Mouse (Mus musculus) neural tube, embryonic 14.5 days (tissue): ENCODE results near the gene Vav3. TPM values are rescaled to one million over a fixed set of nuclear protein-coding genes. Genes with fewer than 3 reads are reported as not detected.
A peak's percentile ranks its signal among the peaks of the same experiment; 100 is the strongest.

ENCODE experiments used
- ATAC-seq: fragments of 200-750 bp; cut with Nextera tagmentation; 2 replicates; pipeline ENCODE4 v1.8.0; 2017; ENCODE audit warnings: low read depth, mild to moderate bottlenecking, moderate TSS enrichment, moderate library complexity
- H3K27ac ChIP-seq: fragments of 300-500 bp; sonication (generic); 2 replicates; pipeline ENCODE4 v1.5.1; 2014; ENCODE audit warnings: low read depth, mild to moderate bottlenecking, control low read depth, low read length, moderate library complexity, mixed read lengths
- H3K27me3 ChIP-seq: fragments of 300-500 bp; sonication (generic); 2 replicates; pipeline ENCODE4 v1.6.1; 2014; ENCODE audit warnings: low read length; ENCODE audit not compliant: control insufficient read depth, insufficient read depth
- H3K36me3 ChIP-seq: fragments of 300-500 bp; sonication (generic); 2 replicates; pipeline ENCODE4 v1.6.1; 2014; ENCODE audit warnings: low read length, mixed read lengths; ENCODE audit not compliant: control insufficient read depth, insufficient read depth
- H3K4me1 ChIP-seq: fragments of 300-500 bp; sonication (generic); 2 replicates; pipeline ENCODE4 v1.6.1; 2014; ENCODE audit warnings: low read length; ENCODE audit not compliant: control insufficient read depth, insufficient read depth
- H3K4me2 ChIP-seq: fragments of 300-500 bp; sonication (generic); 2 replicates; pipeline ENCODE4 v1.6.1; 2014; ENCODE audit warnings: mild to moderate bottlenecking, low read depth, low read length, control low read depth
- H3K4me3 ChIP-seq: fragments of 300-500 bp; sonication (generic); 2 replicates; pipeline ENCODE4 v1.5.1; 2014; ENCODE audit warnings: low read depth, low read length, control low read depth, mixed read lengths
- H3K9ac ChIP-seq: fragments of 300-500 bp; sonication (generic); replicated peaks from 2 replicates; pipeline ENCODE4 v1.6.1; 2014; ENCODE audit warnings: low read depth, mild to moderate bottlenecking, control low read depth, low read length, mixed read lengths
- H3K9me3 ChIP-seq: fragments of 300-500 bp; sonication (generic); 2 replicates; pipeline ENCODE4 v1.6.1; 2016; ENCODE audit warnings: low read length; ENCODE audit not compliant: control insufficient read depth
- WGBS: fragments of 180-500 bp; shearing (Covaris S2); extraction: QIAGEN DNeasy Blood & Tissue Kit; methylation state at CpG from one replicate; pipeline ENCODE4 v1.1.7; 2014; 5-methylcytosine and 5-hydroxymethylcytosine counted together
- polyA plus RNA-seq: library from polyadenylated mRNA; unstranded; fragments of >200 nt; fragmentation: Nextera tagmentation; extraction: Ambion mirVana; gene quantifications from 2 replicates; pipeline ENCODE4 v1.2.1, GENCODE M21; 2014

Vav3 gene
- polyA plus RNA-seq, 1 experiment from 2014 or later, result 13.3 TPM

DNA sequence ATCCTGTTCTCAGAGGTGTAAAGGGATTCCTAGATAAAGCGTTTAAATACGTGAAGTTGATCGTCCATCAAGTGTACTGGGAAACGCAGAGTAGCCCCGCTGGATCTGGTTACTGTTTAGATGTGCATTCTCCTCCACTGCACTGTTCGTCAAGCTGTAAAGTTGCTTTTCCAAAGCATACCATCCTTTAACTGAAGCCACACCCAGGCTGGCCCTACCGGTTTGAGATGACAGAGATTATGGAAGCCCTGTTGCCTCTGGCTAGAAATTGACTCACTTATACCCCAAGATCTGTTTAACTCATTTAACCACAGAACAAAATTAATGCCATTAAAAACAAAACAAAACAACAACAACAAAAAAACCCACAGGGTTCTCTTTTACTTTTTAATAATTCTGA, 238.5 kb downstream of the Vav3 start:
- no peak for ATAC-seq
- H3K9ac ChIP-seq, result no peak overlapping the region
- 80% methylated on average over 7 of the region's 7 CpGs for WGBS
- no peak overlapping the region for H3K4me3 ChIP-seq
- no peaks in the 10 kb centered on the region for H3K4me1 ChIP-seq
- no peak overlapping the region for H3K27ac ChIP-seq
- no peaks in the 10 kb centered on the region for H3K9me3 ChIP-seq
- H3K27me3 ChIP-seq, result no peaks in the 10 kb centered on the region
- no peak overlapping the region for H3K4me2 ChIP-seq
- H3K36me3 ChIP-seq, result no peaks in the 10 kb centered on the region

DNA sequence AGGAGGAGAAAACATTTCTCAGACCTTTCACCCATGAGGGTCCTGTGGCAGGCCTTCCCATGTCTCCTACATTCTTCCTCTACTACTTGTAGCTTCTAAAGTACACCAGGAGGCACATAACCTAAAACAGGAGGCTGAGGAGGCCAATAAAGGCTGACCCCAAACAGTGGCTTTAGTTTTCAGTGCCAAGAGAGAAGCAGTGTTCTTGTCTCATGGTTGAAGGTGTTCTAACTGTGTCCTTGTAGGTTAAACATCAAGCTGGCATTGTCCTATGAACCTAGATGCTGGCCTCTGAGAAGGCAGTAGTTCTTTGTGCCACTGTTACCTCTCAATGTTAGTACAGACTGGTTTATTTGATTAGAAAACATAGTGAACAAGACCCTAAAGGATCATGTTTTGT, 245.5 kb downstream of the Vav3 start:
- no peaks in the 10 kb centered on the region for H3K9me3 ChIP-seq
- H3K27me3 ChIP-seq, result no peaks in the 10 kb centered on the region
- no peaks in the 10 kb centered on the region for H3K4me1 ChIP-seq
- no peak overlapping the region for H3K4me2 ChIP-seq
- ATAC-seq, result no peak
- no peak overlapping the region for H3K27ac ChIP-seq
- no peak overlapping the region for H3K4me3 ChIP-seq
- no peak overlapping the region for H3K9ac ChIP-seq
- H3K36me3 ChIP-seq, result no peaks in the 10 kb centered on the region

DNA sequence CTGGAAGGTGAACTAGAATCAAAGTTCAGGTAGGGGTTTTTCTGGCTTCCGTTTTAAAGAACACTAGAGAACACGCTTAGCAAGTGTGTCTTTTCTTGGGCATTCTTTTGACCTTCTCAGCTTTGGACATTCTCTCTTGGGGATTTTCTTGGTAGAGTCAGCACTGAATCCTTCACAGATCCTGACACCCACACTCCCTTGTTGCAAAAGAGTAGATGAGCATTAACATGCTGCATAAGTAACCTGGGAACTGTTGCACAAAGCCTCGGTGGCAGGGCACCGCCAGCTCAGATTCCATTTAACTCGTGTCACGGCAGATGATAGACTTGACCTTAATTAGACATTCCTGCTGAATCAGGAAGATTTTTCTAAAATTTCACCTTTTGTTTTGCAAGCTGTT, 252.5 kb downstream of the Vav3 start:
- no peak overlapping the region for H3K4me2 ChIP-seq
- no peaks in the 10 kb centered on the region for H3K27me3 ChIP-seq
- 80% methylated on average over 6 of the region's 6 CpGs for WGBS
- no peak overlapping the region for H3K27ac ChIP-seq
- H3K4me3 ChIP-seq, result no peak overlapping the region
- H3K9ac ChIP-seq, result no peak overlapping the region
- H3K9me3 ChIP-seq, result no peaks in the 10 kb centered on the region
- H3K4me1 ChIP-seq, result no peaks in the 10 kb centered on the region
- H3K36me3 ChIP-seq, result no peaks in the 10 kb centered on the region
- ATAC-seq, result no peak

GRCm38 (mm10) chr3:109596084-109596483, 255.6 kb downstream of the Vav3 start:
- Histone ChIP-seq H3K9ac (no peak overlapping the region), H3K4me1 (no peaks in the 10 kb centered on the region), H3K4me3 (no peak overlapping the region), H3K27me3 (no peaks in the 10 kb centered on the region), H3K9me3 (no peaks in the 10 kb centered on the region), H3K36me3 (no peaks in the 10 kb centered on the region), H3K27ac (no peak overlapping the region), H3K4me2 (no peak overlapping the region)
- 83% methylated on average over 3 of the region's 3 CpGs for WGBS
- peak; percentile 9; the same call in 1 of the 2 replicates for ATAC-seq

- H3K4me3 ChIP-seq, result no peak overlapping the region
- H3K9ac ChIP-seq, result no peak overlapping the region
- no peaks in the 10 kb centered on the region for H3K4me1 ChIP-seq
- 88% methylated on average over 4 of the region's 4 CpGs for WGBS
- no peak for ATAC-seq
- no peaks in the 10 kb centered on the region for H3K36me3 ChIP-seq
- H3K4me2 ChIP-seq, result no peak overlapping the region
- H3K27ac ChIP-seq, result no peak overlapping the region
- H3K27me3 ChIP-seq, result no peaks in the 10 kb centered on the region
- H3K9me3 ChIP-seq, result no peaks in the 10 kb centered on the region
Measured at GRCm38 (mm10) chr3:109600699-109601451, 260.4 kb downstream of the Vav3 start.

- H3K9me3 ChIP-seq, result no peaks in the 10 kb centered on the region
- no peaks in the 10 kb centered on the region for H3K27me3 ChIP-seq
- no peaks in the 10 kb centered on the region for H3K4me1 ChIP-seq
- no peak overlapping the region for H3K9ac ChIP-seq
- no peak overlapping the region for H3K27ac ChIP-seq
- no peak overlapping the region for H3K4me2 ChIP-seq
- whole genome bisulfite sequencing, result 74% methylated on average over 1 of the region's 1 CpGs
- H3K36me3 ChIP-seq, result no peaks in the 10 kb centered on the region
- no peak for ATAC-seq
- no peak overlapping the region for H3K4me3 ChIP-seq
Measured at GRCm38 (mm10) chr3:109602753-109603152, 262.3 kb downstream of the Vav3 start.

DNA sequence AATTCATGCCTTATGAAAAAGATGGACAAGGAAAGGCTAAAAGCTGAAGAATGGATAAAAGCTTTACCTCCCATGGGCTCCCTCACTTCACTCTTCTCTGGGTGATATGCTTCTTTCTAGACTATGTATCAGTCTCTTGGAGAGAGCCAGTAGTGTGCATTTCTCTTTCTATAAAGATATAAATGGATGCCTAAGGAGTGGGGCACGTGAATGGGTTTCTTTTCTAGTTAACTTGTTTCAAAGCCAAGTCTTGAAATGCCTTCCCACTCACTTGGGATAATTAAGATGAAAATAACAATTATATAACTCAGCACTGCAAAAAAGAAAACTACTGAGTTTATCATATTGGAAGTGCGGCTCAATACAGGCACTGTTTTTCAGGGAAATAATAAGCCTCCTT, 265.7 kb downstream of the Vav3 start:
- WGBS, result 86% methylated on average over 2 of the region's 2 CpGs
- Histone ChIP-seq H3K4me3 (no peak overlapping the region), H3K9me3 (no peaks in the 10 kb centered on the region), H3K4me2 (no peak overlapping the region), H3K36me3 (no peaks in the 10 kb centered on the region), H3K9ac (no peak overlapping the region), H3K27ac (no peak overlapping the region), H3K27me3 (no peaks in the 10 kb centered on the region), H3K4me1 (no peaks in the 10 kb centered on the region)
- no peak for ATAC-seq

GRCm38 (mm10) chr3:109621721-109622120, 281.3 kb downstream of the Vav3 start:
- Histone ChIP-seq H3K4me2 (no peak overlapping the region), H3K27ac (no peak overlapping the region), H3K36me3 (no peaks in the 10 kb centered on the region), H3K9me3 (no peaks in the 10 kb centered on the region), H3K27me3 (no peaks in the 10 kb centered on the region), H3K4me3 (no peak overlapping the region), H3K4me1 (no peaks in the 10 kb centered on the region), H3K9ac (no peak overlapping the region)
- 76% methylated on average over 3 of the region's 3 CpGs for WGBS
- no peak for ATAC-seq

- Histone ChIP-seq H3K36me3 (no peaks in the 10 kb centered on the region), H3K9ac (no peak overlapping the region), H3K4me1 (no peaks in the 10 kb centered on the region), H3K27ac (no peak overlapping the region), H3K9me3 (no peaks in the 10 kb centered on the region), H3K4me2 (no peak overlapping the region), H3K4me3 (no peak overlapping the region), H3K27me3 (no peaks in the 10 kb centered on the region)
- no peak for ATAC-seq
- WGBS, result 79% methylated on average over 1 of the region's 1 CpGs
Measured at GRCm38 (mm10) chr3:109622361-109622760, 281.9 kb downstream of the Vav3 start.
